Mouse (Mus musculus) thymus, adult 2 months (tissue): ENCODE data around the gene Timm10. TPM values are rescaled to one million over a fixed set of nuclear protein-coding genes. Genes with fewer than 3 reads are reported as not detected.

ENCODE experiments used
- DNase-seq: peaks from one replicate; pipeline ENCODE4 v3.0.0; 2021
- H3K27ac ChIP-seq: fragments of 200-500 bp; 2 replicates; pipeline ENCODE4 v1.5.1; 2012; ENCODE audit warnings: low read length, control low read depth; ENCODE audit not compliant: control insufficient read depth, insufficient read depth
- H3K27me3 ChIP-seq: fragments of 200-500 bp; 2 replicates; pipeline ENCODE4 v1.6.1; 2012; ENCODE audit warnings: mild to moderate bottlenecking, low read length, moderate library complexity, mixed read lengths; ENCODE audit not compliant: control insufficient read depth, insufficient read depth
- H3K36me3 ChIP-seq: fragments of 200-500 bp; 2 replicates; pipeline ENCODE4 v1.6.1; 2012; ENCODE audit warnings: mild to moderate bottlenecking, low read length, moderate library complexity; ENCODE audit not compliant: control insufficient read depth, insufficient read depth
- H3K4me1 ChIP-seq: fragments of 200-500 bp; replicated peaks from 2 replicates; pipeline ENCODE4 v1.6.1; 2012; ENCODE audit warnings: low read length; ENCODE audit not compliant: control insufficient read depth, insufficient read depth
- H3K4me3 ChIP-seq: fragments of 200-500 bp; 2 replicates; pipeline ENCODE4 v1.5.1; 2012; ENCODE audit warnings: mild to moderate bottlenecking, low read length, control low read depth, moderate library complexity; ENCODE audit not compliant: control insufficient read depth, insufficient read depth
- CTCF ChIP-seq: fragments of 200-500 bp; IDR thresholded peaks from 2 replicates; pipeline ENCODE4 v1.5.1; 2012; ENCODE audit warnings: mild to moderate bottlenecking, control low read depth, low read length, moderate library complexity, borderline replicate concordance; ENCODE audit not compliant: control insufficient read depth, poor library complexity, insufficient read depth; ENCODE audit errors: extremely low read depth
- POLR2A ChIP-seq: fragments of 200-500 bp; IDR thresholded peaks from 2 replicates; pipeline ENCODE4 v1.6.1; 2012; ENCODE audit warnings: mild to moderate bottlenecking, low read length, control low read depth, moderate library complexity; ENCODE audit not compliant: control insufficient read depth, poor library complexity, insufficient read depth; ENCODE audit errors: extremely low read depth
- WGBS: fragments of 180-500 bp; shearing (Covaris S2); methylation state at CpG from one replicate; pipeline ENCODE4 v1.1.7; 2018; 5-methylcytosine and 5-hydroxymethylcytosine counted together
- polyA plus RNA-seq: library from polyadenylated mRNA; depleted of rRNA; stranded (reverse); fragments of >200 nt; gene quantifications from 2 replicates; pipeline ENCODE4 v1.2.3, GENCODE M21; 2012; rRNA removed

The Timm10 gene
- 23.0 and 29.0 TPM in 2 replicates for polyA plus RNA-seq

GRCm38 (mm10) chr2:84826488-84827282, at the start of gene Timm10:
Timm10 (plus strand) TSS chr2:84826997.
- no peak within 1 kb of the TSS for H3K27ac ChIP-seq
- peak within 1 kb of the TSS; percentile 77 for H3K4me3 ChIP-seq
- H3K4me1 ChIP-seq: peaks cover 10% of the 10 kb centered on the region
- no peaks in the 10 kb centered on the region for H3K36me3 ChIP-seq
- WGBS: under 1% methylated on average over 34 of the region's 34 CpGs
- H3K27me3 ChIP-seq: 0 out of 2 replicates have a peak, but pooled peaks cover 2% of the 10 kb centered on the region
- peak; percentile 66 for DNase-seq
- TF ChIP-seq CTCF (no peak), POLR2A (no peak)

- 82% methylated on average over 3 of the region's 3 CpGs for WGBS
- H3K27me3 ChIP-seq: no peaks in the 10 kb centered on the region
- no peaks in the 10 kb centered on the region for H3K4me1 ChIP-seq
- H3K36me3 ChIP-seq: no peaks in the 10 kb centered on the region
- H3K27ac ChIP-seq: no peak overlapping the region
- TF ChIP-seq POLR2A (no peak), CTCF (no peak)
- no peak for DNase-seq
- no peak overlapping the region for H3K4me3 ChIP-seq
Measured at GRCm38 (mm10) chr2:84777706-84778105, 49.1 kb upstream of the Timm10 start.

GRCm38 (mm10) chr2:84779210-84779609, 47.6 kb upstream of the Timm10 start:
- Histone ChIP-seq H3K27ac (no peak overlapping the region), H3K4me3 (no peak overlapping the region), H3K36me3 (no peaks in the 10 kb centered on the region), H3K4me1 (no peaks in the 10 kb centered on the region), H3K27me3 (no peaks in the 10 kb centered on the region)
- DNase-seq: peak; percentile 50
- WGBS: 13% methylated on average over 6 of the region's 6 CpGs
- TF ChIP-seq POLR2A (no peak), CTCF (no peak)

GRCm38 (mm10) chr2:84783315-84783714, 43.5 kb upstream of the Timm10 start:
- Histone ChIP-seq H3K4me1 (no peaks in the 10 kb centered on the region), H3K27me3 (no peaks in the 10 kb centered on the region), H3K36me3 (no peaks in the 10 kb centered on the region), H3K4me3 (no peak overlapping the region), H3K27ac (no peak overlapping the region)
- DNase-seq: no peak
- no peak for TF ChIP-seq CTCF
- no peak for TF ChIP-seq POLR2A
- WGBS: 30% methylated on average over 1 of the region's 1 CpGs

- H3K27me3 ChIP-seq: no peaks in the 10 kb centered on the region
- no peaks in the 10 kb centered on the region for H3K36me3 ChIP-seq
- 88% methylated on average over 3 of the region's 3 CpGs for WGBS
- H3K4me1 ChIP-seq: no peaks in the 10 kb centered on the region
- no peak overlapping the region for H3K4me3 ChIP-seq
- no peak overlapping the region for H3K27ac ChIP-seq
- no peak for TF ChIP-seq POLR2A
- no peak for TF ChIP-seq CTCF
- DNase-seq: no peak
Measured at GRCm38 (mm10) chr2:84783840-84784566, 42.8 kb upstream of the Timm10 start.

- TF ChIP-seq POLR2A: no peak
- no peak for TF ChIP-seq CTCF
- no peak overlapping the region for H3K4me3 ChIP-seq
- WGBS: 68% methylated on average over 3 of the region's 3 CpGs
- no peaks in the 10 kb centered on the region for H3K27me3 ChIP-seq
- H3K4me1 ChIP-seq: no peaks in the 10 kb centered on the region
- no peaks in the 10 kb centered on the region for H3K36me3 ChIP-seq
- no peak for DNase-seq
- no peak overlapping the region for H3K27ac ChIP-seq
Measured at GRCm38 (mm10) chr2:84788316-84788715, 38.5 kb upstream of the Timm10 start.
